In genomic region chr1:55161895-55162294, GRCm38 (mm10) we compare ENCODE assay signal across 9 mouse cellular contexts. TPM values are rescaled to one million over a fixed set of nuclear protein-coding genes. Genes with fewer than 3 reads are reported as not detected.
A peak's percentile ranks its signal among the peaks of the same experiment; 100 is the strongest.
DNase-seq lines count a peak whose midpoint lies in the region; ATAC-seq and TF ChIP-seq lines count a peak whose summit lies in the region.
"Had no signal": no experiment of that assay in that cellular context is flagged by ENCODE, and none has a peak within 500 bp of the region (broad histone marks: within the 10 kb centered on the region; RNA-seq: fewer than 3 reads in every experiment).

No protein-coding gene starts in this region.

- TF ChIP-seq CTCF in kidney, postnatal 0 days (IDR thresholded peaks at IDR 0.05; ENCODE audit: low read depth) = peak; percentile 60

- 81% methylated on average over 7 of the region's 7 CpGs for WGBS in kidney, postnatal 0 days
- WGBS in liver, embryonic 12.5 days (ENCODE audit: insufficient replicate concordance) = 56% methylated on average over 7 of the region's 7 CpGs

- peak; percentile 38; the same call in 1 of the 2 replicates for ATAC-seq in kidney, postnatal 0 days (replicated peaks; ENCODE audit: low FRiP score, low read depth)
- peak; percentile 65 for ATAC-seq in liver, embryonic 12.5 days

- no peak overlapping the region for H3K4me2 ChIP-seq in kidney, postnatal 0 days (ENCODE audit: low read length)
- H3K4me2 ChIP-seq in liver, embryonic 12.5 days = no peak overlapping the region
- H3K4me2 ChIP-seq: embryonic facial prominence, embryonic 15.5 days had no signal

- no peak overlapping the region for H3K27ac ChIP-seq in kidney, postnatal 0 days
- no peak overlapping the region for H3K27ac ChIP-seq in liver, embryonic 12.5 days

- no peak overlapping the region for H3K9ac ChIP-seq in kidney, postnatal 0 days (ENCODE audit: low read depth, low read length)
- no peak overlapping the region for H3K9ac ChIP-seq in liver, embryonic 12.5 days
- H3K9ac ChIP-seq: embryonic facial prominence, embryonic 15.5 days had no signal

- H3K4me1 ChIP-seq in kidney, postnatal 0 days (replicated peaks; ENCODE audit: insufficient read depth, low read length) = no peaks in the 10 kb centered on the region
- peaks cover 11% of the 10 kb centered on the region for H3K4me1 ChIP-seq in liver, embryonic 12.5 days
- H3K4me1 ChIP-seq: embryonic facial prominence, embryonic 15.5 days had no signal

- no peaks in the 10 kb centered on the region for H3K9me3 ChIP-seq in kidney, postnatal 0 days (replicated peaks; ENCODE audit: low read length)
- H3K9me3 ChIP-seq in liver, embryonic 12.5 days (replicated peaks) = no peaks in the 10 kb centered on the region
- H3K9me3 ChIP-seq: embryonic facial prominence, embryonic 15.5 days had no signal

- H3K27me3 ChIP-seq in kidney, postnatal 0 days (ENCODE audit: insufficient read depth, low read length) = no peaks in the 10 kb centered on the region
- H3K27me3 ChIP-seq in liver, embryonic 12.5 days (replicated peaks) = no peaks in the 10 kb centered on the region
- H3K27me3 ChIP-seq: embryonic facial prominence, embryonic 15.5 days had no signal

- peaks cover 4% of the 10 kb centered on the region for H3K36me3 ChIP-seq in kidney, postnatal 0 days (ENCODE audit: insufficient read depth, low read length)
- peaks cover 13% of the 10 kb centered on the region for H3K36me3 ChIP-seq in liver, embryonic 12.5 days

- DNase-seq in kidney, postnatal 0 days (ENCODE audit: low spot score) = peak; percentile 9
- no peak for DNase-seq in kidney, adult 11 months
- DNase-seq in Muller cell, postnatal 12 days (ENCODE audit: inconsistent ontology term) = peak; percentile 58
- DNase-seq in embryo, embryonic 10.5 days (ENCODE audit: low spot score) = peak; percentile 53
- peak; percentile 47 for DNase-seq in thymus, postnatal 0 days (ENCODE audit: low spot score)
- no peak for DNase-seq in right cerebral cortex, adult 18-20 months
- no peak for DNase-seq in layer of hippocampus, postnatal 36 days

- H3K4me3 ChIP-seq in kidney, postnatal 0 days (replicated peaks; ENCODE audit: low read depth, low read length) = no peak overlapping the region
- no peak overlapping the region for H3K4me3 ChIP-seq in liver, embryonic 12.5 days
- H3K4me3 ChIP-seq: embryonic facial prominence, embryonic 15.5 days had no signal

RNA-seq across cellular contexts. Expression of gene Mob4, which starts 30.9 kb away (rescaled TPM):
- polyA plus RNA-seq in kidney, postnatal 0 days (2015; fragmentation: Nextera tagmentation; extraction: Ambion mirVana) = 122 TPM in 2 replicates
- 55.4 and 58.8 TPM in 2 replicates for polyA plus RNA-seq in liver, embryonic 12.5 days (2016; fragmentation: Nextera tagmentation; extraction: Ambion mirVana)
- 127 and 149 TPM in 2 replicates for polyA plus RNA-seq in thymus, postnatal 0 days (2015; fragmentation: Nextera tagmentation; extraction: Ambion mirVana)
- total RNA-seq in layer of hippocampus, postnatal 36 days (2021) = 10 to 100 TPM; 54.6 to 62.5 TPM

Comparison
In these comparisons a context has a peak if more than half of its experiments do, and no peak if none do; other contexts are left out.
1. DNase-seq: peak in kidney, postnatal 0 days (single experiment), Muller cell, postnatal 12 days (single experiment), embryo, embryonic 10.5 days (single experiment) and thymus, postnatal 0 days (single experiment); none in kidney, adult 11 months (single experiment), right cerebral cortex, adult 18-20 months (single experiment) and layer of hippocampus, postnatal 36 days (0 of 2).